Mouse (Mus musculus): ENCODE measurements at regions not wholly inside any gene's neighbourhood (a gene's known extent, or its start where the extent isn't known, plus 50 kb on each side); places are given as distances from the start of the nearest gene placed in this dataset.

GRCm38 (mm10) chr12:8847227-8847857 is 74.1 kb upstream of the Laptm4a start:
- TF ChIP-seq ZC3H11A (IDR thresholded peaks at IDR 0.05; ENCODE audit: borderline replicate concordance, low read depth, low read length) (no peak), ZNF384 (IDR thresholded peaks at IDR 0.05; ENCODE audit: low read depth, low read length) (no peak), HCFC1 (IDR thresholded peaks at IDR 0.05; ENCODE audit: borderline replicate concordance, insufficient read depth, low read length) (no peak)
